ENCODE assay signal across 8 mouse cellular contexts in genomic region chr4:45279981-45280548, GRCm38 (mm10). TPM values are rescaled to one million over a fixed set of nuclear protein-coding genes. Genes with fewer than 3 reads are reported as not detected.
A peak's percentile ranks its signal among the peaks of the same experiment; 100 is the strongest.
DNase-seq lines count a peak whose midpoint lies in the region; ATAC-seq lines count a peak whose summit lies in the region.

No protein-coding gene starts in this region.

- 16% methylated on average over 4 of the region's 4 CpGs for WGBS in intestine, embryonic 14.5 days
- WGBS in midbrain, embryonic 10.5 days: 23% methylated on average over 4 of the region's 4 CpGs

- no peaks in the 10 kb centered on the region for H3K27me3 ChIP-seq in intestine, embryonic 14.5 days (replicated peaks; ENCODE audit: control insufficient read depth, insufficient read depth, low read length)
- no peaks in the 10 kb centered on the region for H3K27me3 ChIP-seq in midbrain, embryonic 10.5 days (ENCODE audit: low read depth, poor library complexity, severe bottlenecking)

- no peaks in the 10 kb centered on the region for H3K36me3 ChIP-seq in intestine, embryonic 14.5 days (ENCODE audit: control insufficient read depth, insufficient read depth, low read length)
- H3K36me3 ChIP-seq in midbrain, embryonic 10.5 days: no peaks in the 10 kb centered on the region

- ATAC-seq in intestine, embryonic 14.5 days (replicated peaks; ENCODE audit: low FRiP score, low TSS enrichment, low read depth): no peak

- DNase-seq in heart, adult 18-20 months: peak; percentile 65 to 78
- DNase-seq in heart, postnatal 25 days (ENCODE audit: low spot score): no peak
- DNase-seq in cerebellum, adult 9-10 months: peak; percentile 53
- DNase-seq in frontal cortex, postnatal 36 days (ENCODE audit: low spot score in 2 of 2): peak; percentile 39 to 59
- peak; percentile 64 for DNase-seq in intestine, embryonic 14.5 days (ENCODE audit: low spot score)
- DNase-seq in left cerebral cortex, postnatal 10 days (ENCODE audit: extremely low spot score in 1 of 2, low spot score in 2 of 2): peak; percentile 53 to 69
- peak; percentile 58 for DNase-seq in midbrain, embryonic 10.5 days (ENCODE audit: low spot score)
- peak; percentile 54 for DNase-seq in right cerebral cortex, postnatal 25 days

- H3K4me1 ChIP-seq in intestine, embryonic 14.5 days (replicated peaks; ENCODE audit: control insufficient read depth, insufficient read depth, low read length): no peaks in the 10 kb centered on the region
- H3K4me1 ChIP-seq in midbrain, embryonic 10.5 days: no peaks in the 10 kb centered on the region

- H3K4me3 ChIP-seq in intestine, embryonic 14.5 days (ENCODE audit: low read depth, low read length): no peak overlapping the region
- no peak overlapping the region for H3K4me3 ChIP-seq in midbrain, embryonic 10.5 days

- H3K9me3 ChIP-seq in intestine, embryonic 14.5 days (ENCODE audit: control insufficient read depth, low read length): no peaks in the 10 kb centered on the region
- H3K9me3 ChIP-seq in midbrain, embryonic 10.5 days (replicated peaks): no peaks in the 10 kb centered on the region

- intact Hi-C loops in heart, postnatal 25 days (cut with DNase I): loop anchor here (1.0 to 10.0 kb wide), 4 partner anchors 113 to 495 kb away; no protein-coding TSS in a partner anchor
- intact Hi-C loops in left cerebral cortex, postnatal 10 days (cut with DNase I): loop anchor here (5.0 kb wide), 2 partner anchors 173 to 263 kb away; partner anchors contain the start of genes Polr1e and Tomm5

- H3K9ac ChIP-seq in intestine, embryonic 14.5 days (ENCODE audit: low read length): no peak overlapping the region

- H3K27ac ChIP-seq in intestine, embryonic 14.5 days (ENCODE audit: low read depth): no peak overlapping the region
- no peak overlapping the region for H3K27ac ChIP-seq in midbrain, embryonic 10.5 days (replicated peaks)

- H3K4me2 ChIP-seq in intestine, embryonic 14.5 days (ENCODE audit: low read length): no peak overlapping the region

RNA-seq across cellular contexts. Expression of gene Trmt10b, which starts 16.9 kb away (rescaled TPM):
- 1 to 10 TPM; 5.2 to 6.0 TPM for total RNA-seq in heart, adult 18-20 months (2021)
- total RNA-seq in heart, postnatal 25 days (2021): 1 to 10 TPM; 3.5 to 6.2 TPM
- 18.8 and 19.8 TPM in 2 replicates for polyA plus RNA-seq in intestine, embryonic 14.5 days (2014; fragmentation: Nextera tagmentation; extraction: Ambion mirVana)
- total RNA-seq in left cerebral cortex, postnatal 10 days (2021): 10 to 100 TPM; 12.7 TPM
- polyA plus RNA-seq in midbrain, embryonic 10.5 days (2016; fragmentation: Nextera tagmentation; extraction: Ambion mirVana): 19.3 and 20.7 TPM in 2 replicates
